Mouse (Mus musculus): ENCODE measurements around the gene Syne4. TPM values are rescaled to one million over a fixed set of nuclear protein-coding genes. Genes with fewer than 3 reads are reported as not detected.
A peak's percentile ranks its signal among the peaks of the same experiment; 100 is the strongest.

Syne4 gene
- total RNA-seq, 2 experiments from 2014 or later: 0.25 TPM; not detected in 1

- peak; percentile 34; the same call in 1 of the 2 replicates for ATAC-seq (replicated peaks; ENCODE audit: poor library complexity)
Observed at GRCm38 (mm10) chr7:30295103-30295502, 19.5 kb upstream of the Syne4 start.

GRCm38 (mm10) chr7:30296816-30297215 lies 17.8 kb upstream of the Syne4 start:
- no peak for ATAC-seq (replicated peaks; ENCODE audit: poor library complexity)

GRCm38 (mm10) chr7:30297266-30297665 lies 17.3 kb upstream of the Syne4 start:
- ATAC-seq (replicated peaks; ENCODE audit: poor library complexity): no peak

- peak; percentile 80 for ATAC-seq (replicated peaks; ENCODE audit: poor library complexity)
Observed at GRCm38 (mm10) chr7:30300914-30301313, 13.7 kb upstream of the Syne4 start.

- 0 out of 2 replicates have a peak, but pooled peaks have one; percentile 30 for ATAC-seq (replicated peaks; ENCODE audit: poor library complexity)
Observed at GRCm38 (mm10) chr7:30306083-30306779, 8.4 kb upstream of the Syne4 start.

GRCm38 (mm10) chr7:30308076-30309005 lies 6.3 kb upstream of the Syne4 start, which contains the start of gene Alkbh6:
TSS of gene Alkbh6 (plus strand) at chr7:30308717.
- peak; percentile 99 for ATAC-seq (replicated peaks; ENCODE audit: poor library complexity)

- ATAC-seq (replicated peaks; ENCODE audit: poor library complexity): no peak
Observed at GRCm38 (mm10) chr7:30309395-30310129, 5.0 kb upstream of the Syne4 start.

GRCm38 (mm10) chr7:30310136-30310535 lies 4.5 kb upstream of the Syne4 start:
- no peak for ATAC-seq (replicated peaks; ENCODE audit: poor library complexity)

GRCm38 (mm10) chr7:30313666-30314320 lies 814 bp upstream of the Syne4 start:
- no peak for ATAC-seq (replicated peaks; ENCODE audit: poor library complexity)

- no peak for ATAC-seq (replicated peaks; ENCODE audit: poor library complexity)
Observed at GRCm38 (mm10) chr7:30315559-30316529, 1.2 kb downstream of the Syne4 start.

GRCm38 (mm10) chr7:30318142-30318541 lies 3.5 kb downstream of the Syne4 start:
- ATAC-seq (replicated peaks; ENCODE audit: poor library complexity): no peak

GRCm38 (mm10) chr7:30320946-30321345 lies 6.3 kb downstream of the Syne4 start:
- ATAC-seq (replicated peaks; ENCODE audit: poor library complexity): no peak

- peak; percentile 74 for ATAC-seq (replicated peaks; ENCODE audit: poor library complexity)
Observed at GRCm38 (mm10) chr7:30321539-30322284, 7.1 kb downstream of the Syne4 start, which contains the start of gene E130208F15Rik. TSS of gene E130208F15Rik (plus strand) at chr7:30321740.

GRCm38 (mm10) chr7:30322285-30322667 lies 7.7 kb downstream of the Syne4 start:
- ATAC-seq (replicated peaks; ENCODE audit: poor library complexity): peak; percentile 93

- ATAC-seq (replicated peaks; ENCODE audit: poor library complexity): no peak; the same call in 1 of the 2 replicates
Observed at GRCm38 (mm10) chr7:30322865-30323264, 8.3 kb downstream of the Syne4 start.

- ATAC-seq (replicated peaks; ENCODE audit: poor library complexity): no peak
Observed at GRCm38 (mm10) chr7:30323795-30324194, 9.2 kb downstream of the Syne4 start, which contains the start of gene Sdhaf1. TSS of gene Sdhaf1 (minus strand) at chr7:30323895.

GRCm38 (mm10) chr7:30324300-30324944 lies 9.8 kb downstream of the Syne4 start:
- ATAC-seq (replicated peaks; ENCODE audit: poor library complexity): no peak

GRCm38 (mm10) chr7:30325364-30325763 lies 10.8 kb downstream of the Syne4 start:
- peak; percentile 56 for ATAC-seq (replicated peaks; ENCODE audit: poor library complexity)
